Mouse (Mus musculus): ENCODE data around the gene Vwa5b2. TPM values are rescaled to one million over a fixed set of nuclear protein-coding genes. Genes with fewer than 3 reads are reported as not detected.

The Vwa5b2 gene
- polyA plus RNA-seq, 1 experiment from 2014 or later = 0.49 TPM

- WGBS = 52% methylated on average over 5 of the region's 5 CpGs
Observed at GRCm38 (mm10) chr16:20600511-20600910, 11.2 kb downstream of the Vwa5b2 start.

GRCm38 (mm10) chr16:20604705-20605104, 15.4 kb downstream of the Vwa5b2 start:
- no peak for ATAC-seq (ENCODE audit: low read depth)
- Histone ChIP-seq H3K9ac (ENCODE audit: low read length) (no peak overlapping the region), H3K4me1 (replicated peaks; ENCODE audit: control insufficient read depth, insufficient read depth, low read length) (peaks cover 2% of the 10 kb centered on the region; the same call in 1 of the 2 replicates), H3K27ac (ENCODE audit: low read length) (no peak overlapping the region), H3K36me3 (ENCODE audit: control insufficient read depth, insufficient read depth, low read length) (peaks cover 11% of the 10 kb centered on the region), H3K4me2 (ENCODE audit: low read depth, low read length) (no peak overlapping the region), H3K9me3 (ENCODE audit: control insufficient read depth, low read length) (no peaks in the 10 kb centered on the region), H3K27me3 (ENCODE audit: control insufficient read depth, insufficient read depth, low read depth, low read length) (no peaks in the 10 kb centered on the region), H3K4me3 (ENCODE audit: low read length) (no peak overlapping the region)
- WGBS = 54% methylated on average over 9 of the region's 9 CpGs

More at GRCm38 (mm10) chr16:20600511-20600910, 11.2 kb downstream of the Vwa5b2 start:
- Histone ChIP-seq H3K9me3 (ENCODE audit: control insufficient read depth, low read length) (no peaks in the 10 kb centered on the region), H3K4me3 (ENCODE audit: low read length) (no peak overlapping the region), H3K27ac (ENCODE audit: low read length) (no peak overlapping the region), H3K9ac (ENCODE audit: low read length) (no peak overlapping the region), H3K4me1 (replicated peaks; ENCODE audit: control insufficient read depth, insufficient read depth, low read length) (no peaks in the 10 kb centered on the region), H3K27me3 (ENCODE audit: control insufficient read depth, insufficient read depth, low read depth, low read length) (no peaks in the 10 kb centered on the region), H3K36me3 (ENCODE audit: control insufficient read depth, insufficient read depth, low read length) (peaks cover 2% of the 10 kb centered on the region; the same call in 1 of the 2 replicates), H3K4me2 (ENCODE audit: low read depth, low read length) (no peak overlapping the region)
- ATAC-seq (ENCODE audit: low read depth) = no peak

GRCm38 (mm10) chr16:20610501-20611356, 21.5 kb downstream of the Vwa5b2 start:
- ATAC-seq (ENCODE audit: low read depth) = peak; percentile 74
- Histone ChIP-seq H3K27ac (ENCODE audit: low read length) (peak overlapping the region; percentile 90), H3K27me3 (ENCODE audit: control insufficient read depth, insufficient read depth, low read depth, low read length) (no peaks in the 10 kb centered on the region), H3K36me3 (ENCODE audit: control insufficient read depth, insufficient read depth, low read length) (peaks cover 7% of the 10 kb centered on the region; the same call in 1 of the 2 replicates), H3K9me3 (ENCODE audit: control insufficient read depth, low read length) (no peaks in the 10 kb centered on the region), H3K9ac (ENCODE audit: low read length) (peak overlapping the region; percentile 86), H3K4me3 (ENCODE audit: low read length) (peak overlapping the region; percentile 94), H3K4me2 (ENCODE audit: low read depth, low read length) (peak overlapping the region; percentile 99), H3K4me1 (replicated peaks; ENCODE audit: control insufficient read depth, insufficient read depth, low read length) (peaks cover 6% of the 10 kb centered on the region; the same call in 1 of the 2 replicates)
- under 1% methylated on average over 28 of the region's 28 CpGs for WGBS

- ATAC-seq (ENCODE audit: low read depth) = peak; percentile 99
- 2% methylated on average over 41 of the region's 41 CpGs for WGBS
- Histone ChIP-seq H3K9me3 (ENCODE audit: control insufficient read depth, low read length) (no peaks in the 10 kb centered on the region), H3K27ac (ENCODE audit: low read length) (peak within 1 kb of the TSS; percentile 90), H3K4me2 (ENCODE audit: low read depth, low read length) (peak within 1 kb of the TSS; percentile 99), H3K27me3 (ENCODE audit: control insufficient read depth, insufficient read depth, low read depth, low read length) (no peaks in the 10 kb centered on the region), H3K36me3 (ENCODE audit: control insufficient read depth, insufficient read depth, low read length) (peaks cover 5% of the 10 kb centered on the region; the same call in 1 of the 2 replicates), H3K4me3 (ENCODE audit: low read length) (peak within 1 kb of the TSS; percentile 94), H3K4me1 (replicated peaks; ENCODE audit: control insufficient read depth, insufficient read depth, low read length) (peaks cover 6% of the 10 kb centered on the region; the same call in 1 of the 2 replicates), H3K9ac (ENCODE audit: low read length) (peak within 1 kb of the TSS; percentile 86)
Observed at GRCm38 (mm10) chr16:20611357-20612227, 22.3 kb downstream of the Vwa5b2 start, which contains the start of the genes Eef1akmt4, Gm49333 and Alg3. Eef1akmt4 (plus strand) TSS chr16:20611593. Gm49333 (plus strand) TSS chr16:20611610. Alg3 (minus strand) TSS chr16:20611735.

GRCm38 (mm10) chr16:20619541-20620398, 30.5 kb downstream of the Vwa5b2 start:
- Histone ChIP-seq H3K4me3 (ENCODE audit: low read length) (peak overlapping the region; percentile 75), H3K9ac (ENCODE audit: low read length) (no peak overlapping the region), H3K9me3 (ENCODE audit: control insufficient read depth, low read length) (no peaks in the 10 kb centered on the region), H3K4me1 (replicated peaks; ENCODE audit: control insufficient read depth, insufficient read depth, low read length) (peaks cover 23% of the 10 kb centered on the region), H3K36me3 (ENCODE audit: control insufficient read depth, insufficient read depth, low read length) (no peaks in the 10 kb centered on the region), H3K4me2 (ENCODE audit: low read depth, low read length) (peak overlapping the region; percentile 82), H3K27ac (ENCODE audit: low read length) (no peak overlapping the region), H3K27me3 (ENCODE audit: control insufficient read depth, insufficient read depth, low read depth, low read length) (peaks cover 22% of the 10 kb centered on the region)
- ATAC-seq (ENCODE audit: low read depth) = peak; percentile 66
- 3% methylated on average over 69 of the region's 83 CpGs for WGBS

GRCm38 (mm10) chr16:20620399-20620735, 31.1 kb downstream of the Vwa5b2 start:
- Histone ChIP-seq H3K4me2 (ENCODE audit: low read depth, low read length) (peak overlapping the region; percentile 82), H3K9me3 (ENCODE audit: control insufficient read depth, low read length) (no peaks in the 10 kb centered on the region), H3K27ac (ENCODE audit: low read length) (no peak overlapping the region), H3K4me3 (ENCODE audit: low read length) (peak overlapping the region; percentile 75), H3K9ac (ENCODE audit: low read length) (no peak overlapping the region), H3K36me3 (ENCODE audit: control insufficient read depth, insufficient read depth, low read length) (no peaks in the 10 kb centered on the region), H3K4me1 (replicated peaks; ENCODE audit: control insufficient read depth, insufficient read depth, low read length) (peaks cover 23% of the 10 kb centered on the region), H3K27me3 (ENCODE audit: control insufficient read depth, insufficient read depth, low read depth, low read length) (peaks cover 22% of the 10 kb centered on the region)
- under 1% methylated on average over 9 of the region's 9 CpGs for WGBS
- ATAC-seq (ENCODE audit: low read depth) = no peak

GRCm38 (mm10) chr16:20620751-20621190, 31.5 kb downstream of the Vwa5b2 start:
- Histone ChIP-seq H3K4me1 (replicated peaks; ENCODE audit: control insufficient read depth, insufficient read depth, low read length) (peaks cover 23% of the 10 kb centered on the region), H3K9me3 (ENCODE audit: control insufficient read depth, low read length) (no peaks in the 10 kb centered on the region), H3K4me2 (ENCODE audit: low read depth, low read length) (peak overlapping the region; percentile 82), H3K36me3 (ENCODE audit: control insufficient read depth, insufficient read depth, low read length) (no peaks in the 10 kb centered on the region), H3K27me3 (ENCODE audit: control insufficient read depth, insufficient read depth, low read depth, low read length) (peaks cover 22% of the 10 kb centered on the region), H3K4me3 (ENCODE audit: low read length) (peak overlapping the region; percentile 75), H3K9ac (ENCODE audit: low read length) (peak overlapping the region; percentile 65), H3K27ac (ENCODE audit: low read length) (no peak overlapping the region)
- WGBS = 0% methylated on average over 32 of the region's 32 CpGs
- peak; percentile 5; the same call in 1 of the 2 replicates for ATAC-seq (ENCODE audit: low read depth)

- WGBS = under 1% methylated on average over 67 of the region's 92 CpGs
- peak; percentile 62 for ATAC-seq (ENCODE audit: low read depth)
- peaks cover 22% of the 10 kb centered on the region for H3K27me3 ChIP-seq (ENCODE audit: control insufficient read depth, insufficient read depth, low read depth, low read length)
Observed at GRCm38 (mm10) chr16:20621191-20621990, 32.1 kb downstream of the Vwa5b2 start, which contains the start of gene Camk2n2. Camk2n2 (minus strand) TSS chr16:20621287.

More at GRCm38 (mm10) chr16:20621191-20621990, 32.1 kb downstream of the Vwa5b2 start, which contains the start of gene Camk2n2:
- Histone ChIP-seq H3K9me3 (ENCODE audit: control insufficient read depth, low read length) (no peaks in the 10 kb centered on the region), H3K27ac (ENCODE audit: low read length) (peak within 1 kb of the TSS; percentile 49), H3K4me3 (ENCODE audit: low read length) (peak within 1 kb of the TSS; percentile 75), H3K36me3 (ENCODE audit: control insufficient read depth, insufficient read depth, low read length) (no peaks in the 10 kb centered on the region), H3K4me1 (replicated peaks; ENCODE audit: control insufficient read depth, insufficient read depth, low read length) (peaks cover 23% of the 10 kb centered on the region), H3K4me2 (ENCODE audit: low read depth, low read length) (peak within 1 kb of the TSS; percentile 82), H3K9ac (ENCODE audit: low read length) (peak within 1 kb of the TSS; percentile 65)

Data from lung, embryonic 16.5 days (tissue).